Mouse (Mus musculus) forebrain, embryonic 14.5 days (tissue): ENCODE measurements at regions not wholly inside any gene's neighbourhood (a gene's known extent, or its start where the extent isn't known, plus 50 kb on each side); places are given as distances from the start of the nearest gene placed in this dataset.
A peak's percentile ranks its signal among the peaks of the same experiment; 100 is the strongest.

Experiments
- ATAC-seq: fragments of 200-750 bp; cut with Nextera tagmentation; 2 replicates; pipeline ENCODE4 v1.8.0; 2017; ENCODE audit warnings: mild to moderate bottlenecking, moderate library complexity
- DNase-seq: peaks from one replicate; pipeline ENCODE4 v3.0.0-alpha.2; 2015; ENCODE audit warnings: low spot score
- H3K27ac ChIP-seq: fragments of 300-500 bp; sonication (generic); 2 replicates; pipeline ENCODE4 v1.5.1; 2014; ENCODE audit warnings: low read depth, mild to moderate bottlenecking, control low read depth, low read length, moderate library complexity
- H3K27me3 ChIP-seq: fragments of 300-500 bp; sonication (generic); replicated peaks from 2 replicates; pipeline ENCODE4 v1.6.1; 2014; ENCODE audit warnings: low read length, control low read depth, mixed read lengths; ENCODE audit not compliant: control insufficient read depth, insufficient read depth
- H3K36me3 ChIP-seq: fragments of 300-500 bp; sonication (generic); 2 replicates; pipeline ENCODE4 v1.6.1; 2014; ENCODE audit warnings: low read length, control low read depth; ENCODE audit not compliant: control insufficient read depth, insufficient read depth
- H3K4me1 ChIP-seq: fragments of 300-500 bp; sonication (generic); 2 replicates; pipeline ENCODE4 v1.6.1; 2014; ENCODE audit warnings: antibody characterized with exemption, low read length, control low read depth; ENCODE audit not compliant: control insufficient read depth, insufficient read depth
- H3K4me2 ChIP-seq: fragments of 300-500 bp; sonication (generic); 2 replicates; pipeline ENCODE4 v1.6.1; 2014; ENCODE audit warnings: mild to moderate bottlenecking, control low read depth, low read length
- H3K4me3 ChIP-seq: fragments of 300-500 bp; sonication (generic); 2 replicates; pipeline ENCODE4 v1.5.1; 2014; ENCODE audit warnings: low read depth, low read length, control low read depth
- H3K9ac ChIP-seq: fragments of 300-500 bp; sonication (generic); 2 replicates; pipeline ENCODE4 v1.6.1; 2014; ENCODE audit warnings: mild to moderate bottlenecking, low read length, control low read depth, moderate library complexity
- H3K9me3 ChIP-seq: fragments of 300-500 bp; sonication (generic); replicated peaks from 2 replicates; pipeline ENCODE4 v1.6.1; 2016; ENCODE audit warnings: low read length, control low read depth, mixed read lengths; ENCODE audit not compliant: control insufficient read depth
- WGBS: fragments of 180-500 bp; shearing (Covaris S2); extraction: QIAGEN DNeasy Blood & Tissue Kit; methylation state at CpG from one replicate; pipeline ENCODE4 v1.1.7; 2014; 5-methylcytosine and 5-hydroxymethylcytosine counted together

DNA sequence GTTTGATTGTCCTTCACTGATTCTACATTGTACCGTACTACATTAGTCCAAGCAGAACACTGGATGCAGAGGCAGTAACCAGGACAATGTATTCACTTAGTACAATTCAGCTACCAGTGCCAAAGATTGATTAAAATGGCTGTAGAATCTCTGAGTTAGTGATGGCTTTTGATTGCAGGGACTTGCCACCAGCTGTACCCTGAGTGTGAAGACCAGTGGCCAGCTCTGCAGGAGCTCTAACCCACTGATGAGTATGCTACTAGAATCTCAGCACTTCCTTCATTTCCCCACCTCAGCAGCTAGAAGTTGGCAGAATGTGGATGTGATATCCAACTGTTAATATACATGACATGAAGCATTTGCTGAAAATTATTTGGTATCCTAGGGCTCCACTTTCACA, 956.8 kb downstream of the Hace1 start:
- no peaks in the 10 kb centered on the region for H3K36me3 ChIP-seq
- no peaks in the 10 kb centered on the region for H3K27me3 ChIP-seq
- H3K4me2 ChIP-seq: no peak overlapping the region
- 90% methylated on average over 1 of the region's 1 CpGs for WGBS
- no peaks in the 10 kb centered on the region for H3K4me1 ChIP-seq
- H3K4me3 ChIP-seq: no peak overlapping the region
- ATAC-seq (no peak), DNase-seq (peak; percentile 4)
- no peak overlapping the region for H3K27ac ChIP-seq
- H3K9me3 ChIP-seq: no peaks in the 10 kb centered on the region
- H3K9ac ChIP-seq: no peak overlapping the region

DNA sequence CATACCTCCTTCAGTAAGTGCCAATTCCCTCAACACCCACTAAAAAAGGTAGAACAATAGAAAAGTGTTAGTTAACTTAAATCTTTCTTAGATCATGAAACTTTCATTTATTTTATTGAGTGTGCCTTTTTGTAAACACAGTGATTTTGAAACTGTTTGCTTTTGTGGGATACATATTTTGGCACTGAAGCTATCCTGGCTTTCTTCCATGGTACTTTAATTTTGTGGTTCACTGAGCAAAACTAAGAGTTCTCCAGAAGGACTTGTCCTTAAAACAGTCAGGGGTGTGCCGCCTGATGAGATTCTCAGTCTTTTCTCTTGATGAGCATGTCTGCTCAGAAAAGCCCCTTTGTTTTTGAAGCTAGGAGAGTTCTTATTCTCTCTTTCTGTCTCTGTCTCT, 982.9 kb downstream of the Hace1 start:
- no peaks in the 10 kb centered on the region for H3K4me1 ChIP-seq
- DNase-seq (peak; percentile 1), ATAC-seq (no peak)
- H3K36me3 ChIP-seq: no peaks in the 10 kb centered on the region
- 37% methylated on average over 1 of the region's 1 CpGs for WGBS
- no peaks in the 10 kb centered on the region for H3K27me3 ChIP-seq
- no peak overlapping the region for H3K4me2 ChIP-seq
- no peak overlapping the region for H3K4me3 ChIP-seq
- H3K9me3 ChIP-seq: no peaks in the 10 kb centered on the region
- no peak overlapping the region for H3K27ac ChIP-seq
- no peak overlapping the region for H3K9ac ChIP-seq

- Histone ChIP-seq H3K9ac (no peak overlapping the region), H3K27ac (no peak overlapping the region), H3K36me3 (no peaks in the 10 kb centered on the region), H3K4me3 (no peak overlapping the region), H3K4me2 (no peak overlapping the region), H3K27me3 (no peaks in the 10 kb centered on the region), H3K4me1 (no peaks in the 10 kb centered on the region), H3K9me3 (no peaks in the 10 kb centered on the region)
- no peak for DNase-seq
- 86% methylated on average over 3 of the region's 3 CpGs for WGBS
- no peak for ATAC-seq
Measured at GRCm38 (mm10) chr10:46576127-46576526, 998.5 kb downstream of the Hace1 start.
